In the genomic region with DNA sequence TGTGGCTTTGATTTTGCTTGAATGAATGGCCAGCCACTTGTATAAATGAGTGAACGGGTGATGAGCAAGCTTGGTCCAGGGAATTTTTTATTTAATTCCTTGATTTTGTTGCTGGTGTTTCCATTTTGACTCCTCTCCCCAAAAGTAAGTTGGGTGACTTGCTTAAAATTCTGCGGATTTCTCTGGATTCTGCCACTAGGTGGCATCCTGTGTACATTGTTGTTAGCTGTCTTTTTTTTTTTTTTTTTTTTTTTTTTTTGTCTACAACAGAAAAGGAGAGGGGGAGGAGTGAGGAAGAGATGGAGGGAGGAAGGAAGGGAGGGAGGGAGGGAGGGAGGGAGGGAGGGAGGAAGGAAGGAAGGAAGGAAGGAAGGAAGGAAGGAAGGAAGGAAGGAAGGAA, we compare ENCODE assay signal across 9 mouse cellular contexts.
A peak's percentile ranks its signal among the peaks of the same experiment; 100 is the strongest.
DNase-seq lines count a peak whose midpoint lies in the region; ATAC-seq and TF ChIP-seq lines count a peak whose summit lies in the region.
"Had no signal": no experiment of that assay in that cellular context is flagged by ENCODE, and none has a peak within 500 bp of the region (broad histone marks: within the 10 kb centered on the region; RNA-seq: fewer than 3 reads in every experiment).

No protein-coding gene starts in this region.

- no peak overlapping the region for H3K4me2 ChIP-seq in hindbrain, embryonic 11.5 days (replicated peaks; ENCODE audit: low read depth, low read length)
- no peak overlapping the region for H3K4me2 ChIP-seq in hindbrain, embryonic 12.5 days (replicated peaks)
- H3K4me2 ChIP-seq: lung, embryonic 15.5 days had no signal

- H3K4me3 ChIP-seq in hindbrain, embryonic 11.5 days (ENCODE audit: low read depth, low read length): no peak overlapping the region
- no peak overlapping the region for H3K4me3 ChIP-seq in hindbrain, embryonic 12.5 days
- H3K4me3 ChIP-seq in MEL (ENCODE audit: control insufficient read depth in 1 of 2, insufficient read depth in 1 of 2, low read depth in 2 of 2, low read length in 2 of 2): no peak overlapping the region
- no peak overlapping the region for H3K4me3 ChIP-seq in gastrocnemius, adult 2 months
- H3K4me3 ChIP-seq: lung, embryonic 15.5 days had no signal

- H3K27me3 ChIP-seq in hindbrain, embryonic 11.5 days (ENCODE audit: control insufficient read depth, insufficient read depth, low read length): no peaks in the 10 kb centered on the region
- no peaks in the 10 kb centered on the region for H3K27me3 ChIP-seq in hindbrain, embryonic 12.5 days
- H3K27me3 ChIP-seq in MEL (ENCODE audit: control insufficient read depth in 1 of 2, insufficient read depth in 2 of 2, low read length in 2 of 2): no peaks in the 10 kb centered on the region
- H3K27me3 ChIP-seq: lung, embryonic 15.5 days had no signal

- no peak overlapping the region for H3K27ac ChIP-seq in hindbrain, embryonic 11.5 days (ENCODE audit: low read depth, low read length)
- H3K27ac ChIP-seq in hindbrain, embryonic 12.5 days: no peak overlapping the region
- no peak overlapping the region for H3K27ac ChIP-seq in MEL (ENCODE audit: control insufficient read depth, low read depth, low read length)
- no peak overlapping the region for H3K27ac ChIP-seq in gastrocnemius, adult 2 months
- H3K27ac ChIP-seq: lung, embryonic 15.5 days had no signal

- no peaks in the 10 kb centered on the region for H3K4me1 ChIP-seq in hindbrain, embryonic 11.5 days (replicated peaks; ENCODE audit: control insufficient read depth, insufficient read depth, low read length)
- no peaks in the 10 kb centered on the region; the same call in 1 of the 2 replicates for H3K4me1 ChIP-seq in hindbrain, embryonic 12.5 days
- no peaks in the 10 kb centered on the region for H3K4me1 ChIP-seq in MEL (ENCODE audit: control insufficient read depth in 1 of 2, insufficient read depth in 2 of 2, low read length in 2 of 2)
- H3K4me1 ChIP-seq: lung, embryonic 15.5 days had no signal

- no peaks in the 10 kb centered on the region for H3K9me3 ChIP-seq in hindbrain, embryonic 11.5 days (ENCODE audit: control insufficient read depth, low read length)
- H3K9me3 ChIP-seq in hindbrain, embryonic 12.5 days (replicated peaks): no peaks in the 10 kb centered on the region
- no peaks in the 10 kb centered on the region for H3K9me3 ChIP-seq in MEL (replicated peaks; ENCODE audit: insufficient read depth, low read length)
- H3K9me3 ChIP-seq: lung, embryonic 15.5 days had no signal

- no peaks in the 10 kb centered on the region for H3K79me2 ChIP-seq in MEL (ENCODE audit: control insufficient read depth, insufficient read depth, low read length, poor library complexity)

- no peaks in the 10 kb centered on the region for H3K36me3 ChIP-seq in hindbrain, embryonic 11.5 days (ENCODE audit: control insufficient read depth, insufficient read depth, low read length)
- H3K36me3 ChIP-seq in hindbrain, embryonic 12.5 days: no peaks in the 10 kb centered on the region
- H3K36me3 ChIP-seq in MEL (ENCODE audit: control insufficient read depth in 1 of 2, insufficient read depth in 2 of 2, low read length in 2 of 2): no peaks in the 10 kb centered on the region
- H3K36me3 ChIP-seq: lung, embryonic 15.5 days had no signal

- no peak for TF ChIP-seq POLR2A in MEL (IDR thresholded peaks at IDR 0.05; ENCODE audit: control insufficient read depth in 1 of 2, insufficient read depth in 1 of 2, low read depth in 1 of 2, low read length in 2 of 2, poor library complexity in 1 of 2)

- WGBS in hindbrain, embryonic 11.5 days: 9% methylated on average over 2 of the region's 2 CpGs
- 8% methylated on average over 2 of the region's 2 CpGs for WGBS in hindbrain, embryonic 12.5 days

- peak; percentile 73 for TF ChIP-seq RAD21 in MEL (IDR thresholded peaks at IDR 0.05; ENCODE audit: low read depth, low read length)

- no peak overlapping the region for H3K9ac ChIP-seq in hindbrain, embryonic 11.5 days (ENCODE audit: low read depth, low read length)
- no peak overlapping the region; the same call in 1 of the 2 replicates for H3K9ac ChIP-seq in hindbrain, embryonic 12.5 days
- no peak overlapping the region for H3K9ac ChIP-seq in MEL (ENCODE audit: control insufficient read depth, low read depth, low read length, poor library complexity, severe bottlenecking)
- H3K9ac ChIP-seq: lung, embryonic 15.5 days had no signal

- no peak for ATAC-seq in hindbrain, embryonic 11.5 days (ENCODE audit: low FRiP score)
- ATAC-seq in hindbrain, embryonic 12.5 days (ENCODE audit: low FRiP score): no peak

- peak; percentile 13 to 66 (median 24); a peak in 4 of 6 replicates for TF ChIP-seq CTCF in MEL (IDR thresholded peaks at IDR 0.05 in 2 of 3, conservative IDR thresholded peaks at IDR 0.05 in 1 of 3; ENCODE audit: control insufficient read depth in 1 of 3, insufficient read depth in 1 of 3, low read depth in 2 of 3, low read length in 3 of 3, poor library complexity in 1 of 3, severe bottlenecking in 1 of 3)
- peak; percentile 62 for TF ChIP-seq CTCF in gastrocnemius, adult 2 months (IDR thresholded peaks at IDR 0.05)

- intact Hi-C loops in gastrocnemius, adult 2 months (cut with DNase I): loop anchor here (2.0 to 5.0 kb wide), 4 partner anchors 219 to 594 kb away; partner anchors contain the start of genes Gimap3 and Krba1

- peak; percentile 77 for DNase-seq in hindbrain, embryonic 11.5 days (ENCODE audit: low spot score)
- DNase-seq in MEL (ENCODE audit: low read depth, low spot score): peak; percentile 68
- DNase-seq in cerebellum, adult 9-10 months: peak; percentile 87
- peak; percentile 53 for DNase-seq in gastrocnemius, adult 2 months
- DNase-seq in layer of hippocampus, postnatal 10 days (ENCODE audit: low spot score in 2 of 2): peak; percentile 68 to 77
- peak; percentile 69 for DNase-seq in naive thymus-derived CD4-positive, alpha-beta T cell, adult 2 months (ENCODE audit: low read depth)
- peak; percentile 63 for DNase-seq in thymus, postnatal 4 days

- TF ChIP-seq EP300 in MEL (IDR thresholded peaks at IDR 0.05; ENCODE audit: low read depth in 1 of 2, low read length in 2 of 2): no peak

TF ChIP-seq in MEL, 35 proteins besides CTCF, POLR2A, EP300 and RAD21:
- TF ChIP-seq ZNF384 (IDR thresholded peaks at IDR 0.05; ENCODE audit: low read depth, low read length) (peak; percentile 99), BHLHE40 (IDR thresholded peaks at IDR 0.05; ENCODE audit: borderline replicate concordance, low read depth, low read length) (no peak), ZC3H11A (IDR thresholded peaks at IDR 0.05; ENCODE audit: low read depth, low read length) (peak; percentile 56), SMC3 (IDR thresholded peaks at IDR 0.05; ENCODE audit: low read depth, low read length) (peak; percentile 59), ETS1 (IDR thresholded peaks at IDR 0.05; ENCODE audit: low read depth, low read length) (no peak)
